Mouse (Mus musculus): ENCODE results near the gene Pllp. TPM values are rescaled to one million over a fixed set of nuclear protein-coding genes. Genes with fewer than 3 reads are reported as not detected.

The Pllp gene
- total RNA-seq, 2 experiments from 2014 or later = not detected

DNA sequence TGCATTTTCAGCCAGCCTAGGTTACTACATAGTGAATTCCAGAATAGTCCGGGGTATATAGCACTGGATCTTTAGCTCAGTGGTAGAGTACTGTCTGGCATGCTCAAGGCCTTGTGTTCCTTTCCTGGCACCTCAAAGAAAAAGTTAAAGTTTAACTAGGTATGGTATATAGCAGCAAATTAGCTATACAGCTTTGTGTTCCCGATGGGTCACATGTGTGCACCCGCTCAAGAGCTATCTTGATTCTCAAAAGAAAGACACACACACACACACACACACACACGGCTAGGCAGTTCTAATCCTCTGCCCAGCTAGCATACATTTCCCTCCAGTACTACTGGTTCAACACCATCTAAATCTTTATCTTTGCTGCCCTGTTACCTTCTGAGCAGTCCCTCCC, 35.7 kb downstream of the Pllp start:
- no peak for ATAC-seq (replicated peaks; ENCODE audit: low FRiP score, poor library complexity, severe bottlenecking)

GRCm38 (mm10) chr8:94658031-94658430, 38.0 kb downstream of the Pllp start:
- ATAC-seq (replicated peaks; ENCODE audit: low FRiP score, poor library complexity, severe bottlenecking) = no peak

DNA sequence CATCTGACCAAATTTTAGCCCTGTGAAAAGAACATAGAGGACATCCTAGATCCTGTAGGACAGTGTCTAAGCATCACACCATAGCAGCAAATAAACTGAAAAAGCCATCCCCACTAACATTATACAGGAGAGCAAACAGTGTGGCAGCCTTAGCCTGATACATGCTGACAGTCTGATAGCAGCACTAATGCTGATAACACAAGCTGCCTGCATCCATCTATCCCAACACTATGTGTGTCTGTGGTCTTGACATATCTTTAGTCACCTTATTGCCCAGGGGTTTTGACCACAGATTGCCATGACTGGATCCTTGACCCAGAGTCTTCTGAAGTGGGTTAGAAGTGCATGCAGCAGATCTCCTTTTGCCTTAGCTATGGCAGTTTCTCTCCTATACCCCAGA, 41.1 kb downstream of the Pllp start:
- ATAC-seq (replicated peaks; ENCODE audit: low FRiP score, poor library complexity, severe bottlenecking) = peak; percentile 67

DNA sequence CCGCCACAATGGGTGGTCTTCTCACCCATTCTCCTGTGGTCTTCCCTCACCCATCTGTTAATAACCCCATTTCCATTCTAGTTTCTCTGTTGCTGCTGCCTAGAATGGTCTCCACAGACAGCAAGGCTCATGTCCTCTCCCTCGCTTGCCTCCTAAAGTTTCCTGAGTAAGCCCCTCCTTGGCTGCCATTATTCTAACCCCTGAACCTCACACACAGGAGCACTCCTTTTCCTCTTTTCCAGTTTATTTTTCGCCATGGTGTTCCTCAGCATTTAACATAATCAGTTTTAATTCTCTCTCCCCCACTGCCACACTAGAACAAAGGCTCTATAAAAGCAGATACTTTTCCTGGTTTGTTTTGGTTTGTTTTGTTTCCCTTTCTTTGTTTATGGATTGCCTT, 43.1 kb downstream of the Pllp start:
- no peak for ATAC-seq (replicated peaks; ENCODE audit: low FRiP score, poor library complexity, severe bottlenecking)

- ATAC-seq (replicated peaks; ENCODE audit: low FRiP score, poor library complexity, severe bottlenecking) = no peak
These were observed 46.6 kb downstream of the Pllp start for GRCm38 (mm10) chr8:94649496-94649895.

DNA sequence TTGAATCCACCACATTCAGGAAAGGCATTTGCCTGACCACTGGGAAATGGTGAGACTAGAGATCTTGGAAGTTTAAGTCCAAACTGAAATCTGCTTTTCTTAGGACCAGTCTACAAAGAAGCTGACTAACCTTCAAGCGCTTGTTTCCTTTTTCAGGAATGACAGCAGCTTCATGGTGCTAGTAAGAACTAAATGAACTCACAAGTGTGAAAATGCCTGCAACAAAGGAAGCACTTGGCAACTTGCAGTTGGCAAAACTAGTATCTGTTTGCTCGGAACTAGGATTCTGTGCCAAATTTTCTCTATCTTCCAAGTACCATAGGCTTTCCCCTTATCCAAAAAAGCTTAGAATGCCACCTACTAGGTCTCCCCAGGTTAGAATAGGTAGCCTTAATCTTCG, 49.9 kb downstream of the Pllp start:
- no peak for ATAC-seq (replicated peaks; ENCODE audit: low FRiP score, poor library complexity, severe bottlenecking)

DNA sequence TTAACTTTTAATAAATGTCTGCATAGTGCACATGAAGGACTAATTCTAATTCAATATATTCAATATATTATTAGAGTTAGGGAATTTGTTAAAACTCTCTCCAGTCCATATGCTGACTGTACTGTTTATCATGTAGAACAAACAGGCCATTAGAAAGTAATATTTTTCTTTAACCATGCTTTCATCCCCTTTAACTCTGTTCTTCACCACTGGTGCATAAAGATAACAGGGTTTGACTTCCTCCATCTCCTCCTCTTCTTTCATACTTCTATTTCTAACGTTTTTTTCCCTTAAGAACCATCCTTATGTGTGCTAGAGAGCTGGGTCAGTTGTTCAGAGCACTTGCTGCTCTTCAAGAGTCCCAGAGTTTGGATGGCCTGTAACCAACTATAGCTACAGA, 50.9 kb downstream of the Pllp start:
- no peak for ATAC-seq (replicated peaks; ENCODE audit: low FRiP score, poor library complexity, severe bottlenecking)

DNA sequence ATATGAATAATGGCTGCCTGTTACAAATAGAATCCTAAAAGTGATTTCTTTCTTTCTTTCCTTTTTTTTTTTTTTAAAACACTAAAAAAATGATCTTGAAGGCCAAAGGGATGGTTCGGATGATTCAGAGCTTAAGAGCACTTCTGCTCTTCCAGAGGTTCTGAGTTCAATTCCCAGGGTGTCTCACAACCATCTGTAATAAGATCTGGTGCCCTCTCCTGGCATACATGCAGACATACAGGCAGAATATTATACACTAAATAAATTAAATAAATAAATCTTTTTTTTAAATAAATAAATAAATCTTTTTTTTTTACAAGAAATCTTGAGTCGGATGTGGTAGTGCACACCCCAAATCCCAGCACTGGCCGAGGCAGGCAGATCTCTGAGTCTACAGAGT, 54.1 kb downstream of the Pllp start:
- ATAC-seq (replicated peaks; ENCODE audit: low FRiP score, poor library complexity, severe bottlenecking) = no peak

- ATAC-seq (replicated peaks; ENCODE audit: low FRiP score, poor library complexity, severe bottlenecking) = no peak
These were observed 54.9 kb downstream of the Pllp start for GRCm38 (mm10) chr8:94641183-94641582.

GRCm38 (mm10) chr8:94634211-94634610, 61.9 kb downstream of the Pllp start:
- ATAC-seq (replicated peaks; ENCODE audit: low FRiP score, poor library complexity, severe bottlenecking) = peak; percentile 82

GRCm38 (mm10) chr8:94633564-94634194, 62.4 kb downstream of the Pllp start:
- peak; percentile 58; the same call in 1 of the 2 replicates for ATAC-seq (replicated peaks; ENCODE audit: low FRiP score, poor library complexity, severe bottlenecking)

Other genes with a start within 250 kb of the Pllp start
- gene Cpne2, start 163.3 kb downstream of the Pllp start, total RNA-seq (2015; ENCODE audit: low replicate concordance) = 25.2 and 37.3 TPM in 2 replicates
- 14.5 and 18.7 TPM in 2 replicates for gene Cpne2, start 163.3 kb downstream of the Pllp start, total RNA-seq (2017; ENCODE audit: low replicate concordance)
- 18.7 and 23.5 TPM in 2 replicates for gene Rspry1, start 94.3 kb downstream of the Pllp start, total RNA-seq (2015; ENCODE audit: low replicate concordance)
- 29.0 and 35.3 TPM in 2 replicates for gene Rspry1, start 94.3 kb downstream of the Pllp start, total RNA-seq (2017; ENCODE audit: low replicate concordance)
- gene Fam192a, start 94.3 kb downstream of the Pllp start, total RNA-seq (2015; ENCODE audit: low replicate concordance) = 18.0 and 20.1 TPM in 2 replicates
- gene Fam192a, start 94.3 kb downstream of the Pllp start, total RNA-seq (2017; ENCODE audit: low replicate concordance) = 37.7 and 66.1 TPM in 2 replicates
- gene Arl2bp, start 29.7 kb downstream of the Pllp start, total RNA-seq (2015; ENCODE audit: low replicate concordance) = 23.8 and 27.2 TPM in 2 replicates
- 29.4 and 36.1 TPM in 2 replicates for gene Arl2bp, start 29.7 kb downstream of the Pllp start, total RNA-seq (2017; ENCODE audit: low replicate concordance)
- 0.72 TPM in 1 of 2 replicates, not detected in the other for gene Ccl22, start 49.3 kb upstream of the Pllp start, total RNA-seq (2015; ENCODE audit: low replicate concordance)
- 2.3 TPM in 1 of 2 replicates, not detected in the other for gene Ccl22, start 49.3 kb upstream of the Pllp start, total RNA-seq (2017; ENCODE audit: low replicate concordance)
- gene Cx3cl1, start 75.7 kb upstream of the Pllp start, total RNA-seq (2015; ENCODE audit: low replicate concordance) = 7.5 TPM in 1 of 2 replicates, not detected in the other
- gene Cx3cl1, start 75.7 kb upstream of the Pllp start, total RNA-seq (2017; ENCODE audit: low replicate concordance) = 0.13 and 0.38 TPM in 2 replicates
- gene Ccl17, start 114.2 kb upstream of the Pllp start, total RNA-seq (2015; ENCODE audit: low replicate concordance) = not detected in 2 replicates
- not detected in 2 replicates for gene Ccl17, start 114.2 kb upstream of the Pllp start, total RNA-seq (2017; ENCODE audit: low replicate concordance)
- 27.8 and 34.8 TPM in 2 replicates for gene Coq9, start 142.0 kb upstream of the Pllp start, total RNA-seq (2015; ENCODE audit: low replicate concordance)
- 42.1 and 47.1 TPM in 2 replicates for gene Coq9, start 142.0 kb upstream of the Pllp start, total RNA-seq (2017; ENCODE audit: low replicate concordance)
- 27.4 and 66.7 TPM in 2 replicates for gene Ciapin1, start 142.1 kb upstream of the Pllp start, total RNA-seq (2015; ENCODE audit: low replicate concordance)
- 36.8 and 46.6 TPM in 2 replicates for gene Ciapin1, start 142.1 kb upstream of the Pllp start, total RNA-seq (2017; ENCODE audit: low replicate concordance)
- gene Polr2c, start 161.2 kb upstream of the Pllp start, total RNA-seq (2015; ENCODE audit: low replicate concordance) = 34.0 and 42.2 TPM in 2 replicates
- gene Polr2c, start 161.2 kb upstream of the Pllp start, total RNA-seq (2017; ENCODE audit: low replicate concordance) = 17.5 and 40.3 TPM in 2 replicates
- gene Dok4, start 180.1 kb upstream of the Pllp start, total RNA-seq (2015; ENCODE audit: low replicate concordance) = 12.2 and 13.0 TPM in 2 replicates
- gene Dok4, start 180.1 kb upstream of the Pllp start, total RNA-seq (2017; ENCODE audit: low replicate concordance) = 11.0 and 12.8 TPM in 2 replicates
- gene Ccdc102a, start 221.8 kb upstream of the Pllp start, total RNA-seq (2015; ENCODE audit: low replicate concordance) = not detected in 2 replicates
- gene Ccdc102a, start 221.8 kb upstream of the Pllp start, total RNA-seq (2017; ENCODE audit: low replicate concordance) = 0.15 and 0.51 TPM in 2 replicates
- not detected in 2 replicates for gene Adgrg5, start 227.4 kb upstream of the Pllp start, total RNA-seq (2015; ENCODE audit: low replicate concordance)
- 0.39 TPM in 1 of 2 replicates, not detected in the other for gene Adgrg5, start 227.4 kb upstream of the Pllp start, total RNA-seq (2017; ENCODE audit: low replicate concordance)